Mouse (Mus musculus) myocyte (in vitro differentiated cells): ENCODE data around the gene Inhba. TPM values are rescaled to one million over a fixed set of nuclear protein-coding genes. Genes with fewer than 3 reads are reported as not detected.

Experiments used
- H3K27me3 ChIP-seq: one replicate; pipeline ENCODE4 v1.6.1; 2011; ENCODE audit not compliant: control insufficient read depth, insufficient read depth, insufficient read length
- H3K36me3 ChIP-seq: one replicate; pipeline ENCODE4 v1.6.1; 2011; ENCODE audit not compliant: control insufficient read depth, insufficient read depth
- H3K4me2 ChIP-seq: one replicate; pipeline ENCODE4 v1.6.1; 2011; ENCODE audit warnings: low read depth, control low read depth
- H3K4me3 ChIP-seq: one replicate; pipeline ENCODE4 v1.5.1; 2011; ENCODE audit warnings: mild to moderate bottlenecking, control low read depth, moderate library complexity
- H3K79me2 ChIP-seq: one replicate; pipeline ENCODE4 v1.6.1; 2011; ENCODE audit not compliant: control insufficient read depth, insufficient read depth
- H3ac ChIP-seq: one replicate; pipeline ENCODE4 v1.6.1; 2011; ENCODE audit not compliant: control insufficient read depth, insufficient read length
- CEBPB ChIP-seq: IDR thresholded peaks from 2 replicates; pipeline ENCODE4 v1.6.1; 2011; ENCODE audit warnings: mild to moderate bottlenecking, moderate library complexity; ENCODE audit not compliant: poor library complexity, insufficient read depth, severe bottlenecking
- E2F4 ChIP-seq: IDR thresholded peaks from one replicate; pipeline ENCODE4 v1.6.1; 2011; ENCODE audit warnings: mild to moderate bottlenecking, control low read depth, moderate library complexity; ENCODE audit not compliant: insufficient read depth
- MAX ChIP-seq: IDR thresholded peaks from one replicate; pipeline ENCODE4 v1.6.1; 2011; ENCODE audit warnings: low read depth, mild to moderate bottlenecking, control low read depth
- MYOD1 ChIP-seq, 3 experiments: IDR thresholded peaks; one replicate each; pipeline ENCODE4 v1.6.1; 2011; ENCODE audit warnings: control low read depth in 2 of 3, low read depth in 2 of 3, mild to moderate bottlenecking in 2 of 3, moderate library complexity in 1 of 3; ENCODE audit not compliant: insufficient read length in 2 of 3, control insufficient read depth in 1 of 3
- MYOG ChIP-seq, 3 experiments: IDR thresholded peaks; one replicate each; pipeline ENCODE4 v1.6.1; 2011; ENCODE audit warnings: control low read depth in 2 of 3, low read depth in 2 of 3, mild to moderate bottlenecking in 2 of 3; ENCODE audit not compliant: insufficient read length in 2 of 3, control insufficient read depth in 1 of 3, insufficient read depth in 1 of 3
- POLR2A ChIP-seq: IDR thresholded peaks from one replicate; pipeline ENCODE4 v1.6.1; 2011; ENCODE audit warnings: low read depth, mild to moderate bottlenecking, control low read depth, moderate library complexity; ENCODE audit not compliant: insufficient read length
- POLR2AphosphoS2 ChIP-seq: IDR thresholded peaks from one replicate; pipeline ENCODE4 v1.6.1; 2011; ENCODE audit warnings: low read depth, control low read depth; ENCODE audit not compliant: insufficient read length
- REST ChIP-seq: IDR thresholded peaks from one replicate; pipeline ENCODE4 v1.6.1; 2011; ENCODE audit warnings: mild to moderate bottlenecking, control low read depth, moderate library complexity; ENCODE audit not compliant: insufficient read depth, insufficient read length
- SRF ChIP-seq: IDR thresholded peaks from one replicate; pipeline ENCODE4 v1.6.1; 2011; ENCODE audit warnings: low read depth; ENCODE audit not compliant: control insufficient read depth, insufficient read length
- TCF12 ChIP-seq: IDR thresholded peaks from one replicate; pipeline ENCODE4 v1.6.1; 2011; ENCODE audit warnings: mild to moderate bottlenecking, control low read depth; ENCODE audit not compliant: poor library complexity, insufficient read depth, severe bottlenecking
- TCF3 ChIP-seq: IDR thresholded peaks from one replicate; pipeline ENCODE4 v1.6.1; 2011; ENCODE audit warnings: low read depth, control low read depth; ENCODE audit not compliant: insufficient read length
- USF1 ChIP-seq: IDR thresholded peaks from one replicate; pipeline ENCODE4 v1.6.1; 2011; ENCODE audit warnings: low read depth, mild to moderate bottlenecking, control low read depth, moderate library complexity
- polyA plus RNA-seq: library from polyadenylated mRNA; unstranded; fragments of >200 nt; fragmentation: generic; extraction: Trizol; gene quantifications from one replicate; pipeline ENCODE4 v1.2.1, GENCODE M21; 2012; ENCODE audit warnings: missing spikeins

The Inhba gene
- polyA plus RNA-seq, 1 experiment: 7.5 TPM

DNA sequence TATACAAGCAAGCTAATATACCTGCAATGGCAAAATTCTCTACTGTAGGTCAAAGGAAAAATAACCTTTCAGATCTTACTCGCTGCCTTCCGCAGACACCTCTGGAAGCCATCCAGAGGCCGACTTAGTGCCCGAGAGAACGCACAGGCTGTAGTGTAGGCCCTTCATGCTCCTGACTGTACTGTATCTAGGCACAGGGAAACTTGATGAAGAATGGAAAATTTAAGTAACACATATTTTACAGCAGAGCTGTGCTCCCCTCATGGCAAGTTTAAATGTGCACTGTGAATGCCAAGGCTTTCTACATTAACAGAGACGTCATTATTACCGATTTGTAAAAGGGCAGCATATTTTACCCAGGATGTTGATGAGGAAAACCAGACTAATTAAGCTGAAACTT is 10.2 kb downstream of the Inhba start:
- peaks cover 10% of the 10 kb centered on the region for H3K36me3 ChIP-seq
- no peaks in the 10 kb centered on the region for H3K27me3 ChIP-seq
- no peak overlapping the region for H3K4me2 ChIP-seq
- no peak for TF ChIP-seq E2F4
- no peak for TF ChIP-seq MYOG (IDR thresholded peaks at IDR 0.05; ENCODE audit: control insufficient read depth in 1 of 3, insufficient read depth in 1 of 3, insufficient read length in 2 of 3, low read depth in 2 of 3)
- TF ChIP-seq USF1: no peak
- no peak for TF ChIP-seq CEBPB
- TF ChIP-seq POLR2A: no peak
- no peak for TF ChIP-seq MAX
- no peak for TF ChIP-seq TCF3
- TF ChIP-seq MYOD1 (IDR thresholded peaks at IDR 0.05; ENCODE audit: control insufficient read depth in 1 of 3, insufficient read length in 2 of 3, low read depth in 2 of 3): no peak
- no peak for TF ChIP-seq SRF
- no peak for TF ChIP-seq TCF12
- TF ChIP-seq POLR2AphosphoS2: no peak
- TF ChIP-seq REST: no peak
- H3K79me2 ChIP-seq: peaks cover 64% of the 10 kb centered on the region
- no peak overlapping the region for H3K4me3 ChIP-seq
- H3ac ChIP-seq: no peak overlapping the region

DNA sequence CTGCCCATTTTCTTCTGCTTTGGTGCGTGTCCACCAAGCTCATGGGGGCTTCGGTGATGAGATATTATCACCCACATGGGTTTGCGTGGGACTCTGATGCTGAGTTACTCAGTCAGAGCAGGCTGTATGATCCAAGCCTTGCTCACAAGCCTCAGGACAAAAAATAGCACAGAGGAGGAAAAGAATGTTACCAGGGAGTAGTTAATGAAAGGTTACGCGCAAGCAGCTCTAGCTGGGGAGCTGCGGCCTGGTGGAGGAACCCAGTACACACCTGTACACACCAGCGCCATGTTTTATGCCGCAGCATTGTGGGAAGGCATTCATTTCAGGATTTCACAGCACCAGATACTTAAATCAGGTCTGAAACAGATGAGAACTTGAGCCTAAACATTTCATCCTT is 10.9 kb downstream of the Inhba start:
- Histone ChIP-seq H3K36me3 (peaks cover 12% of the 10 kb centered on the region), H3K27me3 (no peaks in the 10 kb centered on the region), H3K4me2 (peak overlapping the region; percentile 1), H3ac (no peak overlapping the region), H3K4me3 (no peak overlapping the region), H3K79me2 (peaks cover 62% of the 10 kb centered on the region)
- TF ChIP-seq MYOG (IDR thresholded peaks at IDR 0.05; ENCODE audit: control insufficient read depth in 1 of 3, insufficient read depth in 1 of 3, insufficient read length in 2 of 3, low read depth in 2 of 3) (no peak), E2F4 (no peak), MAX (no peak), USF1 (no peak), CEBPB (no peak), MYOD1 (IDR thresholded peaks at IDR 0.05; ENCODE audit: control insufficient read depth in 1 of 3, insufficient read length in 2 of 3, low read depth in 2 of 3) (no peak), SRF (no peak), TCF3 (no peak), TCF12 (no peak), POLR2AphosphoS2 (no peak), REST (no peak), POLR2A (no peak)

DNA sequence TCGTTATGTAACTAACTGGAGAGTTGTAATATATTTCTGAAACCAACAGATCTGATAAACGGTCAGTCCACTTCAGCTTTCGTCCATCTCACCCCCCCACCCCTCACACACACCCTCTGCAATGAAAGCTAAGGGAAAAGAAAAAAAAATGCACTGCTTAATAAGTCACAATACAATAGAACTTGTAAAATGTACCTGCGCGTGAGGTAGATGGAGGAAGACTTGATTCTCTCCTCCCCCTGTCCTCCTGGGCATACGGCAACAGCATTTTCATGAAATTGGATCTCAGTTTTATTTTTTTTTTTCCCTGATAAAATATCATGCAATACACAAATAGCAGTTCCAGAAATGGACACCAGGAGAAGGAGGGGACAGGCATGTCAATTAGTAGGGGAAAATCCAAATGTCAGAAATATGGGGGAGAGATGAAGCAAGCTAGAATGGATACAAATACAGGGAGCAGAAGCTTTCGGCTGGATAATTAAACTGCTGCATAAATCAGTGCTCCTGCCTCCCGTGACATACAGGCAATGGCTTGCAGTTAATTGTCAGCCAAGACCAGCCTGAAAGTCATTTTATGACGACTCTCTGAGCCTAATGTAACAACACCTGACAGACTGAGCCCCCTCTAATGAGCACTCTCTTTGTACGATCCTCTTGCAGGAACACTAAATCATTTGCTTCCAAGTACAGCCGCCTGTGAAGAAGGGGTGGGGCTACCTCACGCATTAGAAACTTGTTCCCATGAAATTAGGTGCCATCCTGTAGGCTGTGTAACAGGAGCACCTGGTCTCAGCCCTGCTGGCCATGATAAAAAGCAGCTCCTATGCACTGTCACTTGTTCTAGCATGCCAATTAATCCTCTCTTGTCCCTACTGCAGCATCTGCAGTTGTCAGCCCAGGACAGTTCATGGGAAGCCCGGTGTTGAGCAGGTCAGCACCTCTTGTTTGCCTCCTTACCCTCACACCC is 11.7 kb downstream of the Inhba start:
- Histone ChIP-seq H3K79me2 (peaks cover 54% of the 10 kb centered on the region), H3ac (no peak overlapping the region), H3K27me3 (no peaks in the 10 kb centered on the region), H3K36me3 (peaks cover 12% of the 10 kb centered on the region), H3K4me3 (no peak overlapping the region), H3K4me2 (no peak overlapping the region)
- TF ChIP-seq MYOD1 (IDR thresholded peaks at IDR 0.05; ENCODE audit: control insufficient read depth in 1 of 3, insufficient read length in 2 of 3, low read depth in 2 of 3) (no peak), CEBPB (no peak), USF1 (no peak), POLR2AphosphoS2 (no peak), TCF12 (no peak), MYOG (IDR thresholded peaks at IDR 0.05; ENCODE audit: control insufficient read depth in 1 of 3, insufficient read depth in 1 of 3, insufficient read length in 2 of 3, low read depth in 2 of 3) (no peak), MAX (no peak), POLR2A (no peak), REST (no peak), TCF3 (no peak), SRF (no peak)

DNA sequence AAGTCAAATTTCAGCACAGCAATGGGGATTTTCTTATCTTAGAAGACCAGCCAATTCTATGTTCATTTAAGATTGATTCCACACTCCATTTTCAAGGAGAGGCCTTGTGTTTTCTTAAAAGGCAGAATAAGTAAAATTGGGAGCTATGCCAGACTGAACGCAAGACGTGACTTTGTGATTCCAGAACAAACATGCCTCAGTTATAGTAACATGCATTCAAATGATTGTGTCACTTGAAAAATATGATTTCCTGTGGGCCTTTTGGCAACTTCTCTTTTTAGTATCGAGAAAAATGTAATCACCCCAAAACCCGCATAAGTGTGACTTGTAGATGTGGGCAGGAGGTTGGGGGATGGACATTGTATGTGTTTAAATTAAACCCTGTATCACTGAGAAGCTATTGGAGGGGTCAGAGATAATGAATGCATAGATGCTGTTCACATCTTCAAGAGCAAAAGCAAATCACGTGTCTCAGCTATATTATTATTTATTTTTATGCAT is 19.0 kb downstream of the Inhba start:
- Histone ChIP-seq H3K27me3 (no peaks in the 10 kb centered on the region), H3K36me3 (peaks cover 12% of the 10 kb centered on the region), H3K4me2 (no peak overlapping the region), H3K79me2 (no peaks in the 10 kb centered on the region), H3ac (no peak overlapping the region), H3K4me3 (no peak overlapping the region)
- TF ChIP-seq TCF3: no peak
- no peak for TF ChIP-seq SRF
- no peak for TF ChIP-seq POLR2AphosphoS2
- no peak for TF ChIP-seq TCF12
- TF ChIP-seq USF1: no peak
- no peak for TF ChIP-seq MAX
- TF ChIP-seq MYOG (IDR thresholded peaks at IDR 0.05; ENCODE audit: control insufficient read depth in 1 of 3, insufficient read depth in 1 of 3, insufficient read length in 2 of 3, low read depth in 2 of 3): no peak
- no peak for TF ChIP-seq E2F4
- TF ChIP-seq CEBPB: no peak
- TF ChIP-seq MYOD1 (IDR thresholded peaks at IDR 0.05; ENCODE audit: control insufficient read depth in 1 of 3, insufficient read length in 2 of 3, low read depth in 2 of 3): no peak
- TF ChIP-seq REST: no peak
- TF ChIP-seq POLR2A: no peak
